Mouse (Mus musculus): ENCODE measurements around the gene Fign.

Fign gene

DNA sequence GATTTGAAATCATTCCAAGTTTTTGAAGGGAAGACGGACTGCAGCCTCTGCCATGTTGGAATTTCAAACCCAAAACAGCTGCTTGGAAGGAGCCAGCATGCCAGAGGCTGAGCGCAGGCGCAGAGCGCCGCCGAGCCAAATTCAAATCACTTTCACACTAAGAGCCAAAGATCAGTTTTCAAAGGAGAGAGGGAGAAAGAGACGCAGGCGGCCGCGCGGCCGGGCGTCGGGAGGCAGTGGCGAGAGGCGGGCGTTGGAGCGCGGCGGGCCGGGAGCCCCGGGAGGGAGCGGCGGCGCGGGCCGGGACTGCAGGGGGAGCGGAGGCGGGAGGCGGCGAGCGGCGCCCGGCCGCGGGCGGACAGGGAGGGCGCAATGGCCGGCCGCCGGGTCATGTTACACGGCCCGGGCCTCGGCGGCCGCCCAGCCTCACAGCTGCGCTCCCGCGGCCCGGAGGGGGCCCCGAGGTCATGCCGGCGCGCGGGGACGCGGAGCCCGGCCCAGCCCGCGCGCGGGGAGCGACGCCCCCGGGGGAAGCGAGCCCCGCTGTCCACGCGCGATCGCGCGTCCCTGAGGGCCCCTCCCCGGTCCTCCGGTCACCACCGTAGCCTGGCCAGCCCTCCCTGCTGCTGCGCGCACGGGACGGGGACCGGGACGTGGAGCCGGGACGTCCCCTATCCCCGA lies at the start of gene Fign:
TSS of gene Fign (minus strand) at position 102 of the 681 bp plus-strand sequence.
- DNase-seq (ENCODE audit: low spot score in 2 of 2) = no peak

DNA sequence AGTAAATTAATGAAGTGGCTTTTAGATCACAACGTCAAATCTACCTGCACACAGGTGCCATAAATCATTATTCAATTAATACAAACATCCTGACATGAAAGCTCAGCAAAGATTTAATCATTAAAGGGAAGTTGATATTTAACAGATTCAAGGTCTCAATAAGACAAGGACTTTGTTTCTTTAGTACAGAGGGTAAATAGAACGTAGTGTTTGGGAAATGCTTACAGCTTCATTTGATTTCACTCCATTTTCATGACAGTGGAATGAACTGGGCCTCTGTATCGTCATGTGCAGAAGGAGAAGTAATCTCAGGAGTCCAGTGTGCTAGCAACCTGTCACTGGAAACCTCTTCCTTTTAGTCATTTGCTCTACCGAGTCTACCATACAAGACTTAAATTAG lies 35.8 kb upstream of the Fign start:
- no peak for DNase-seq (ENCODE audit: low spot score in 2 of 2)

GRCm38 (mm10) chr2:64120495-64120894 lies 22.7 kb upstream of the Fign start:
- DNase-seq (ENCODE audit: low spot score in 2 of 2) = no peak

- no peak for DNase-seq (ENCODE audit: low spot score in 2 of 2)
Observed at GRCm38 (mm10) chr2:64116613-64117012, 18.8 kb upstream of the Fign start.

- DNase-seq (ENCODE audit: low spot score in 2 of 2) = no peak
Observed at GRCm38 (mm10) chr2:64111133-64111532, 13.3 kb upstream of the Fign start.

- no peak for DNase-seq (ENCODE audit: low spot score in 2 of 2)
Observed at GRCm38 (mm10) chr2:64109860-64110259, 12.0 kb upstream of the Fign start.

DNA sequence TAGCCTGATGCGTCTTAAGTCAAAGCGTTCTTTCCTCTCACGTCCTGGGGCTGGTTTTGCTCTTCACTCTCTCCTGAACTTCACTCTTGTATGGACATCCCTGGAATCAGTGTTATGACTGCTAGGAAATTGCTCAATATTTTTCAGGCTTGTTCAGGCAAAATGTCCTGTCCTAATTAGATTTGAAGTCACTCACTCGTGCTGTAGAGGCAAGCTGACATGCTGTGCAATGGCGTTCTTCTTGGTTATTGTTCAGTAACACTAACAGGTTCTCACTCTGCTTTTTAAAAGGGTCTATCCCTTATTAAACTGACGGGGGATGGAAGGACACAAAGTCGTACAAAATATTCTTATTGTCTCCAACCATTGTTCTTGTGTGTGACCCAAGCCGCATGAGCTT lies 10.2 kb upstream of the Fign start:
- DNase-seq (ENCODE audit: low spot score in 2 of 2) = no peak

DNA sequence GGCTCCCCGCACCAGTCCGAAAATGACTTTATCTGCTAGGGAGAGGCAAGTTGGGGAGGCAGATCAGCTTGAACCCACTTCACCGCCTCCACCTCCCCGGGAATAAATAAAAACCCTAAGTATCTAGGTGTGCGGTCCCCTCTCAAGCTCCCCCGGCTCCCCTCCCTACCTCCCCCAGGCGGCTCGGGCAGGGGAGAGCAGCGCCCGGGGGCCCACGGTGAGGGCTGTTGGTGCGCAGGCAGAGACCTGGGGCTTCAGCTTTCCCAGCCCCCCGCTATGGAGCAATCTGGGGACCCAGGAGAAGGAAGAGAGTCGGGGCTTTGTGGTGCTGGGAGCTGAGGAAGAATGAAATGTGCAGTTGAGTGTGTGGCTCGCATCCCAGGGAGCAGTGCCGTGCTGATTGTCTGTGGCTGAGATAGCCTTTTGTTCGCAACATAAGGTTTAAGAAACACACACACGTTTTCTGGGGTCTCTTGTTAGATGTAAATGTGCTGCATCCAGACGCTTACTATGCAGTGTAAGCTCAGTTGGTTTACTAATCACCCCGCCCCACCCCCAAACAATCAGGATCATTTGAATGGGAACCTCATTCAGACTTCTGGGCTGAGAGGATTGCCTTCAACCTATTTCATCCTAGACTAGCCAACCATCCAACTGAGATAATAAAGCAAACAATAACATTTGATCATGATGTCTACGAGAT lies 931 bp upstream of the Fign start:
- no peak for DNase-seq (ENCODE audit: low spot score in 2 of 2)

GRCm38 (mm10) chr2:64096721-64097411 lies 972 bp downstream of the Fign start:
- no peak for DNase-seq (ENCODE audit: low spot score in 2 of 2)

DNA sequence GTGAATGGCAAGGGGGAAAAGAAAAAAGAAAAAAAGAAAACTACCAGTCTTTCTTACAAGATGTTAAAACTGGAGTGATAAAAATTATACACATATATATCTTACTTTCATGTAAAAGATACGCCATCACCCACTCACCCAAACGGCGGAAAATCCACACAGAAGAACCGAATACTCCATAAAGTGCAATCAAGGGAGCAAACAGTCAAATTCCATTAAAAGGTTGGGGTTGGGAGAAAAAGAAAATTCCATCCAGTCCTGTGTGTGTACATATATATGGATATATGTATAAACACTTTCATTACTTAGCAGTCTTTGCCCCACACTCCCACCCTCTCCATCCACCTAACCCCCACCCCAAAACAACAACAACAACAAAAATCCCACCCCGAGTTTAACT lies 1.7 kb downstream of the Fign start:
- no peak for DNase-seq (ENCODE audit: low spot score in 2 of 2)

GRCm38 (mm10) chr2:64095561-64095960 lies 2.3 kb downstream of the Fign start:
- DNase-seq (ENCODE audit: low spot score in 2 of 2) = no peak

DNA sequence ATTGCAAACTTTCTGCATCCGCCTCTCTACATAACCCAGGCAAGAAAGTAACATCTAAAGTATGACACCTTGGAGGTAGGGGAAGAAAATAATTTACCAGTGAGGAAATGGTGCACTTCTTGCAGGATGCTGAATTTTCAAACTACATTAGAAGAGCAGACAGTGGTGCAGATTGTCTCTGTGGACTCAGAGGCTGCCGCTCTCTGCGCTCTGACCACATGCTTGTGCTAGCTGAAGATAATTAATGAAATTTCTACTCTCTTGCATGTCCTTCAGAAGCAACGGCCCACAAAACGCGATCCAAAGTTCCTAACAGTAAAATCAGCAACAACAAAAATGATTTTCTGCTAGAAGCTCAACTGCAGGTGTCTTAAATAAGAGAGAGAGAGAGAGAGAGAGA lies 4.8 kb downstream of the Fign start:
- no peak for DNase-seq (ENCODE audit: low spot score in 2 of 2)

DNA sequence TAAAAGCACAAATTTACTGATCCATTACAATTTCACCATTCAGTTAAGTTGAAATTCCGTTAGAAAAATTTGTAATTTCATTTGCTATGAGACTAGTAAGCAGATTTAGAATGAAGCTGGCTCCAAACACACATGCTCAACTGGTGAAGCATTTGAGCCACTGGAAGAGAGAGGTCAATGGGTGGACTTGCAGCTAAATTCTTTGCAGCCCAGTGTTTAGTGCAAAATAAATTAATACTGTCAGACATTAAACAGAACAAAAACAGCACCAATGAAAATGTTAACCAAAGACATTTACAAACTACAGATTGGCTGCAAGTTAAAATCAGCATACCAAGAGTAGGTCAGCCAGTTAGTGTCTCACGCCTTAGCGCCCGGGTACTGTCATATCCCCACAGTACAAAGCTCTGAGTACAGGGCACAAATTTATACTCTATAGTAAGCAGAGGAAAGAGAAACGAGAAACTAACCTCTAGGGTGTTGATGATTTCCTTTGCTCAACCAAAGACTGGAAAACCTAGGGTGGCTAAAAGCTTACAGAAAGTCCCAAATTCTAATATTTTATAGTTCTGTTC lies 13.9 kb downstream of the Fign start:
- no peak for DNase-seq (ENCODE audit: low spot score in 2 of 2)

GRCm38 (mm10) chr2:64079765-64080164 lies 18.1 kb downstream of the Fign start:
- no peak for DNase-seq (ENCODE audit: low spot score in 2 of 2)

DNA sequence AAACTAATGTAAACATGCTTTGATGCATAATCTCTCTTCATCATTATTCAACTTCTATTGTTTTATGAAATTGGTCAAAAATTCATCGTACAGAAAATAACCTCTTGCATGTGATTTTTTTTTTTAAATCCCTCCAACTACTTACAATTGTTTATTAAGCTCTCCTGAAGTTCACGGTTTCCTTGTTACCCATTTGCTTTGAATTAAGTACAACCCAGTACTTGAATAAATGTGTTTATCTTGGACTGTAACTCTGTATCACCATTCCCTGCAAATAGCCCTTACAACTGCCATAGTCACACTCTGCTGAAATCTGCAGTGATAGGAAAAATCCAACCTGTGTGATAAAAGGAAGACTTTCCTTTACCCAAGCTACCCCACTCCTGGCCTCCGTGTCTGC lies 19.3 kb downstream of the Fign start:
- DNase-seq (ENCODE audit: low spot score in 2 of 2) = no peak

DNA sequence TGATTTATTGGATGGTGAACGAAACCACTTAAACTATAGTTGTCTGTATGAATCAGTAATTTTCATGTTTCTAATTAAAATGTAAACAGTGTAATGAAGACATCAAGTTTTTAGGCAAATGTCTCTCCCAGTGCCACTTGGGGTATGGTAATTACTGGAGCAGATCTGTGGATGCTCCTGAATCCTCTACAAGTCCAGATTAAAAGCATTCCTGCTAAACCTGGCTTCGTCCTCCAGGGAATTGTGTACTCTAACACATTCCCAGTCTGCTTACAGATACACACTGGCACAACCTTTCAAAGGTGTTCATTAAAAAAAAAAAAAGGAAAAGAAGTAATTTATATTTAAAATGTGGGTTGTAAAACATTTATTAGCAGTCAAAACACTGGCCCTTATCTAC lies 20.0 kb downstream of the Fign start:
- DNase-seq (ENCODE audit: low spot score in 2 of 2) = no peak

DNA sequence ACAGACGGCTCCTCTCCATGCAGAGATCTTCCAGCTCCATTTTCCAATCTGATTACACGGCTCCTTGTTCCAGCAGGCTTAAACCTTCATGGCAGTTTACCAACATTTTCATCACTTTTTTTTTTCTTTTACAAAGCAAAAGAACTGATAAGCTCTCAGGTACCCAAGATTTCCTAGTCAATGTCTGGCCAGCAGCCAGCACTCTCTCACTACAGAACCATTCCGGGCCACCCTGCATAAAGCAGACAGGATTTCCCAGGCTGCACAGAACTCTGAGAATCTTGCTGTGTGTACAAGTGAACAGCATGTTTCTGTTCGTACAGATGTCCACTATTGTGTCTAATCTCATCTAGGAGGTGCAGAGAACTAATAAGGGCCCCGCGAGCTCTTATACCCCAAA lies 22.0 kb downstream of the Fign start:
- DNase-seq (ENCODE audit: low spot score in 2 of 2) = no peak

DNA sequence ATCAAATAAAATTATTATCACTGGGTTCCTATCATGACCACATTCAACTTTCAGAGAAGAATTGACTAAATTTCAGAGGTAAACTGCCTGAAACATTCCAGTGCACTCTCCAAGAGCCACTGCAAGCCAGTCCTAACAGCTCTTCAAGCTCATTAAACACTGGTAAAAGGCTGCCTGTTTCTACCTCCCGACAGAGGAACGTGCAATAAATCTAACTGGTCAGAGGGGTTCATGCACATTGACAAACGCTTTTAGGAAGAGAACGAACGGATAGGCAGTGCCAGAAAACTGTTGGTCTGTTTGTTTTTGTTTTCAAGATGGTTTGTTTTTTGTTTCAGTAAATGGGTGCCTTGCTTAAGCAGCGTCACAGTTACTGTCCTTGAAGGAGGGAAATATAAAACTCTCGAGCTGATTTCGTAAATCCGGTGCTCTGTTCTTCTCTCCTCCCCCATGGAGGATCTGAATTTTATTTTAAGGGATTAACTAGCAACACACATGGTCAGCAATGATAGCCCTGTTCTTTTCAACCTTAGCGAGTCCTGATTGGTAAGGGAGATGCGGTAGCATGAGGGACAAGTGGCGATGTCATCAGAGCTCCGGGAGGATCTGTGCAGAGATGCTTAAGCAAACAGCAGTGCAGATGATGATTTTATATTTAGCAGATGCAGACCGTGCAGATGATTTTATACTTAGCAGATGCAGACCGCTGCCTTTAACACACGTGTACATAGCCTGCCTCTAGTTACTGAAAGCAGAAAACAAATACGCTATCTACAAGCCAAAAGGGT lies 23.0 kb downstream of the Fign start:
- no peak for DNase-seq (ENCODE audit: low spot score in 2 of 2)

DNA sequence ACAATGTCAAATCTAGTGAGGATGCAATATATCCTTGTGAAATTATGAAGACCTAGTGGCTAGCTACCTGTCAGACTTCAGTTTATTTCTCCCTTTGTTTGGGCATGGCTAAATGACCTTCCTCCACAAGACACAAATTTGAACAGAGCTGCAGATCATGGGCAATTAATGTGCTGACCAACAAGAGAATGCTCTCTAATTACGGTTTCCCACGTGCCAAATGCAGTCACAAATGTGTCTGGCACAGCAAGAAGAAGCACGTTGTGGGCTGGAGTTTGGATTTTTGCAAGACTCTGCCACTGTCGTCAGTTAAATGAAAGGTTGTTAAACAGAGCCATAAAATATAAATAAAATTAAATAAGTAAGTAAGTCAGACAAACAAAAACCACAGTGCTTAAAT lies 25.7 kb downstream of the Fign start:
- no peak for DNase-seq (ENCODE audit: low spot score in 2 of 2)

GRCm38 (mm10) chr2:64069950-64070695 lies 27.7 kb downstream of the Fign start:
- no peak for DNase-seq (ENCODE audit: low spot score in 2 of 2)

DNA sequence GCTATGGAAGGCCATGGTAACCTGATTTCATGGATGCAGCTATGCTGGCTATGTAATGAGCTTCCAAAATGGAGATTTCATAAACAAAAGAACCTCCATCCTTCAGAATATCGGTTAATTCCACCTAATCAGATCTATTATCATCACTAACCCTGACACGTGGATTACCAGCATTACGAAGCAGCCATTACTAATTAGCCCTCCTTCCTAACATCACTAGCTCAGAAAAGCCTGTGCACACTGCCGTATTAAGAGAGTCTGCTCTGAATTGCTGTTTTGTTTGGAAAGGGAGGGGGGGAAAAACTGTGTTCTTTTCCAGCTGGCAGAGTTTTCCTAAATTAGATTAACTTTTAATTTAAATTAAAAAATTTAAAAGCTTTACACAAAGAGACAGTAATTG lies 32.3 kb downstream of the Fign start:
- no peak for DNase-seq (ENCODE audit: low spot score in 2 of 2)
